Mouse (Mus musculus): ENCODE results near the gene Robo3. TPM values are rescaled to one million over a fixed set of nuclear protein-coding genes. Genes with fewer than 3 reads are reported as not detected.

Robo3 gene
- polyA plus RNA-seq, 2 experiments: 0.07 to 0.39 TPM

DNA sequence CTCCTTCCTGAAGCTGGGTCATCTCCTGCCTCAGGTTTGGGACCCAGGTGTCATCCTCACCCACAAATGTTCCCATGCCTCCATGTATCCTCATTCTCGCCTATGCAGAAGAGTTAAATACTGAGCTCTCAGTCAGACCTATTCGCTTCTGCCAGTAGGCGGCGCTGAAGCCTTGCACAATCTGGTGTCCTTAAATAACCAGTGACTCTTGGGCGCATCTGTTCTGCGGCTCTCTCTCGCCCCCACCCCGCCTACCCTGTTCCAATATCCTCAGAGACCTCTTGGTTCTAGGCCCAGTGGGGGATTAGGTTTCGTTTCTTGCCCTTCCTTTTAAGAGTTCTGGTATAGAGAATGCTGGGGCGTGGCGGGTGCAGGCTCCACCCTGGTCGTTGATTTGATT, 2.5 kb downstream of the Robo3 start:
- H3K9me3 ChIP-seq (ENCODE audit: control insufficient read depth, low read length): no peaks in the 10 kb centered on the region
- no peak for TF ChIP-seq POLR2A (IDR thresholded peaks at IDR 0.05; ENCODE audit: borderline replicate concordance, extremely low read depth, insufficient read depth, insufficient read length)
- H3K27ac ChIP-seq (replicated peaks; ENCODE audit: low read depth, low read length): no peak overlapping the region
- no peak overlapping the region for H3K9ac ChIP-seq (ENCODE audit: low read depth, low read length, severe bottlenecking)
- WGBS: 1% methylated on average over 12 of the region's 12 CpGs
- H3K27me3 ChIP-seq (ENCODE audit: control insufficient read depth, insufficient read depth, low read length): peaks cover 85% of the 10 kb centered on the region
- peaks cover 9% of the 10 kb centered on the region; the same call in 1 of the 2 replicates for H3K4me1 ChIP-seq (ENCODE audit: control insufficient read depth, insufficient read depth, low read length)
- 0 out of 2 replicates have a peak overlapping the region, but pooled peaks have one; percentile 1 for H3K4me3 ChIP-seq (replicated peaks; ENCODE audit: low read length)
- no peaks in the 10 kb centered on the region for H3K36me3 ChIP-seq (ENCODE audit: control insufficient read depth, insufficient read depth, low read length)
- ATAC-seq (ENCODE audit: low FRiP score, low read depth) (peak; percentile 64), DNase-seq (ENCODE audit: low spot score) (peak; percentile 88)
- peak overlapping the region; percentile 20; the same call in 1 of the 2 replicates for H3K4me2 ChIP-seq (replicated peaks; ENCODE audit: low read depth, low read length, severe bottlenecking)

DNA sequence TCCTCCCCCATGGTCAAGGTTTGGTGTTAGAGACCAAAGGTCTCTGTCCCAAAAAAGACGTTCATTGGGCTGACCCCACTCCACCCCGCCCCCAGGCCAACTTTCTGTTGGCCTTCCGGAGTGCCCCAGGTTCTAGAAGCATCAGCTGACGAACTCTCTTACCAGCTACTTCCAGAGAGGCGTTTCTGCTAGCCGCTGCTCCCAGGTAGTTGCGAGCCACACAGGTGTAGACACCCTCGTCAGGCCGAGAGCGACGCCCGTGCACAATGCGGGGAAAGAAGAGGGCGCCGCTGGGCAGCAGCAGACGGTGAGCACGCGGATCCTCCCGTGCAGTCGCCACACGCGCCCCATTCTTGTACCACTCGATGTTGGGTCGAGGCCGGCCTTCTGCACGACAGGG, 3.7 kb downstream of the Robo3 start:
- Histone ChIP-seq H3K4me3 (replicated peaks; ENCODE audit: low read length) (no peak overlapping the region), H3K4me1 (ENCODE audit: control insufficient read depth, insufficient read depth, low read length) (peaks cover 9% of the 10 kb centered on the region; the same call in 1 of the 2 replicates), H3K27me3 (ENCODE audit: control insufficient read depth, insufficient read depth, low read length) (peaks cover 73% of the 10 kb centered on the region), H3K9ac (ENCODE audit: low read depth, low read length, severe bottlenecking) (no peak overlapping the region), H3K27ac (replicated peaks; ENCODE audit: low read depth, low read length) (no peak overlapping the region), H3K9me3 (ENCODE audit: control insufficient read depth, low read length) (no peaks in the 10 kb centered on the region), H3K4me2 (replicated peaks; ENCODE audit: low read depth, low read length, severe bottlenecking) (no peak overlapping the region), H3K36me3 (ENCODE audit: control insufficient read depth, insufficient read depth, low read length) (no peaks in the 10 kb centered on the region)
- no peak for TF ChIP-seq POLR2A (IDR thresholded peaks at IDR 0.05; ENCODE audit: borderline replicate concordance, extremely low read depth, insufficient read depth, insufficient read length)
- no peak for DNase-seq (ENCODE audit: low spot score)
- no peak for ATAC-seq (ENCODE audit: low FRiP score, low read depth)
- WGBS: 13% methylated on average over 26 of the region's 26 CpGs

DNA sequence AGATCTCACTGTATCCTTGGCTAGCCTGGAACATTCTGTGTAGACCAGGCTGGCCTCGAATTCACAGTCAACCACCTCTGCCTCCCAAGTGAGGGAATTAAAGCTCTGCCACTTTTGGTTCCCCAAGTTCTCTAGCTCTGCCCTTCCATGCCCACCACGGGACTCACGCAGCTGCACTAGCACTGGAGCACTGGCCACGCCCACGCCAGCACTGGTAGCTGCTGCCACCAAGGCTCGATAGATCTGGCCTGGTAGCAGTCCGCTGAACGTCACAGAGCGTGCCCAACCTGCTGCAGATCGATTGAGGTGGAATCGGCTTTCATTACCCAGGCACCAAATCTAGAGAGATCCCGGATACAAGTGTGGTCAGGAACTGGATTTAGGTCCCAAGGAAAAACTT, 11.8 kb downstream of the Robo3 start:
- no peak overlapping the region for H3K9ac ChIP-seq (ENCODE audit: low read depth, low read length, severe bottlenecking)
- no peak overlapping the region for H3K27ac ChIP-seq (replicated peaks; ENCODE audit: low read depth, low read length)
- H3K27me3 ChIP-seq (ENCODE audit: control insufficient read depth, insufficient read depth, low read length): no peaks in the 10 kb centered on the region
- ATAC-seq (ENCODE audit: low FRiP score, low read depth) (peak; percentile 10; the same call in 1 of the 2 replicates), DNase-seq (ENCODE audit: low spot score) (no peak)
- no peaks in the 10 kb centered on the region for H3K36me3 ChIP-seq (ENCODE audit: control insufficient read depth, insufficient read depth, low read length)
- TF ChIP-seq POLR2A (IDR thresholded peaks at IDR 0.05; ENCODE audit: borderline replicate concordance, extremely low read depth, insufficient read depth, insufficient read length): no peak
- H3K4me1 ChIP-seq (ENCODE audit: control insufficient read depth, insufficient read depth, low read length): 0 out of 2 replicates have a peak, but pooled peaks cover 5% of the 10 kb centered on the region
- WGBS: 17% methylated on average over 12 of the region's 12 CpGs
- peak overlapping the region; percentile 51 for H3K4me2 ChIP-seq (replicated peaks; ENCODE audit: low read depth, low read length, severe bottlenecking)
- H3K4me3 ChIP-seq (replicated peaks; ENCODE audit: low read length): peak overlapping the region; percentile 32
- no peaks in the 10 kb centered on the region for H3K9me3 ChIP-seq (ENCODE audit: control insufficient read depth, low read length)

DNA sequence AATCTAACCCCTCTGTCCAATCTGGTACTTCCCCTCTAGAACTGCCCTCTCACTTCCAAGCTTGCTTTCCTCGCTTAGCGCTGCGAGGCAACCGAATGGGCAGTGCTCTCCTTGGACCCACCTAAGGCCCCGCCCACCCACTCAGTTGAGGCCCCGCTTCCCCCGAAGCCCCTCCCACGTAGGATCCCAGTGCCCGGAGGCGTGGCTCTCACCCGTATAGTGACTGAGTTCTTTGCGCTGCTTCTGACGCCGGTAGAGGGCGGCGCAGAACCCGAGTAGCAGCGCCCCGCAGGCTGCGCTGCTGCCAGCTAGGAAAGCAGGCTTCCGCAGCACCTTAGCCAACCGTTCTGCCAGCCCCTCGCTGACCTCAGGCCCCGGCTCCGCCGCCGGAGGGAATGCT, 12.4 kb downstream of the Robo3 start:
- DNase-seq (ENCODE audit: low spot score): peak; percentile 86
- 0 out of 2 replicates have a peak, but pooled peaks cover 5% of the 10 kb centered on the region for H3K4me1 ChIP-seq (ENCODE audit: control insufficient read depth, insufficient read depth, low read length)
- WGBS: under 1% methylated on average over 27 of the region's 27 CpGs
- H3K9ac ChIP-seq (ENCODE audit: low read depth, low read length, severe bottlenecking): no peak overlapping the region
- no peak overlapping the region for H3K27ac ChIP-seq (replicated peaks; ENCODE audit: low read depth, low read length)
- H3K4me3 ChIP-seq (replicated peaks; ENCODE audit: low read length): peak overlapping the region; percentile 32
- no peaks in the 10 kb centered on the region for H3K36me3 ChIP-seq (ENCODE audit: control insufficient read depth, insufficient read depth, low read length)
- no peaks in the 10 kb centered on the region for H3K9me3 ChIP-seq (ENCODE audit: control insufficient read depth, low read length)
- H3K27me3 ChIP-seq (ENCODE audit: control insufficient read depth, insufficient read depth, low read length): no peaks in the 10 kb centered on the region
- peak; percentile 90 for ATAC-seq (ENCODE audit: low FRiP score, low read depth)
- no peak for TF ChIP-seq POLR2A (IDR thresholded peaks at IDR 0.05; ENCODE audit: borderline replicate concordance, extremely low read depth, insufficient read depth, insufficient read length)
- H3K4me2 ChIP-seq (replicated peaks; ENCODE audit: low read depth, low read length, severe bottlenecking): peak overlapping the region; percentile 51

DNA sequence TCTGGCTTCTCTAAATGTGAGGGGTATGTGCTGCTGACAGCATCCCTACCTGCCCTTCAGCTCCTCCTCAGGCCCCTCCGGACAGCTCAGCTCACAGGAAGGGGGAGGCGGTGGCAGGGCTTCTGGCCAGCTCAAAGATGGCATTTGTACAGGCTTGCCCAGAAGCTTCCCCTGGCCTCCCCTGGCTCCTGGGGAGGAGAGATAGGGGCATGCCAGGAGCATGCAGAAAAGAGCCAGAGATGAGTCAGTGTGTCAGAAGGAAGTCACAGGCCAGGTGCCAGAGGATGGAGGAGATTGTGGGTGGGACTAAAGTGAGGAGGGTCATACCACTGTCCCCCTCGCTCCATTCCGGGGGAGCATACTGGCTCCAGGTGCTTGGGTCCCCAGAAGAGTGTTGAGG, 14.3 kb downstream of the Robo3 start:
- H3K9ac ChIP-seq (ENCODE audit: low read depth, low read length, severe bottlenecking): no peak overlapping the region
- no peak for ATAC-seq (ENCODE audit: low FRiP score, low read depth)

More for the DNA sequence above, 14.3 kb downstream of the Robo3 start:
- no peaks in the 10 kb centered on the region for H3K36me3 ChIP-seq (ENCODE audit: control insufficient read depth, insufficient read depth, low read length)
- WGBS: 81% methylated on average over 4 of the region's 4 CpGs
- no peak for DNase-seq (ENCODE audit: low spot score)
- no peak overlapping the region for H3K27ac ChIP-seq (replicated peaks; ENCODE audit: low read depth, low read length)
- H3K27me3 ChIP-seq (ENCODE audit: control insufficient read depth, insufficient read depth, low read length): no peaks in the 10 kb centered on the region
- H3K4me1 ChIP-seq (ENCODE audit: control insufficient read depth, insufficient read depth, low read length): 0 out of 2 replicates have a peak, but pooled peaks cover 5% of the 10 kb centered on the region
- TF ChIP-seq POLR2A (IDR thresholded peaks at IDR 0.05; ENCODE audit: borderline replicate concordance, extremely low read depth, insufficient read depth, insufficient read length): no peak
- no peak overlapping the region for H3K4me2 ChIP-seq (replicated peaks; ENCODE audit: low read depth, low read length, severe bottlenecking)
- H3K4me3 ChIP-seq (replicated peaks; ENCODE audit: low read length): no peak overlapping the region
- H3K9me3 ChIP-seq (ENCODE audit: control insufficient read depth, low read length): no peaks in the 10 kb centered on the region

Measured in limb, embryonic 14.5 days (tissue).